Mouse (Mus musculus) E14TG2a.4 (cell line): ENCODE data around the gene Drd1.

Source experiments
- CTCF ChIP-seq: conservative IDR thresholded peaks from 2 replicates; pipeline ENCODE4 v1.5.1; 2014; ENCODE audit warnings: low read length
- NANOG ChIP-seq: IDR thresholded peaks from 2 replicates; pipeline ENCODE4 v1.6.1; 2014; ENCODE audit warnings: borderline replicate concordance, low read length, mixed read lengths
- POU5F1 ChIP-seq: IDR thresholded peaks from 2 replicates; pipeline ENCODE4 v1.6.1; 2014; ENCODE audit warnings: low read length, borderline replicate concordance

DNA sequence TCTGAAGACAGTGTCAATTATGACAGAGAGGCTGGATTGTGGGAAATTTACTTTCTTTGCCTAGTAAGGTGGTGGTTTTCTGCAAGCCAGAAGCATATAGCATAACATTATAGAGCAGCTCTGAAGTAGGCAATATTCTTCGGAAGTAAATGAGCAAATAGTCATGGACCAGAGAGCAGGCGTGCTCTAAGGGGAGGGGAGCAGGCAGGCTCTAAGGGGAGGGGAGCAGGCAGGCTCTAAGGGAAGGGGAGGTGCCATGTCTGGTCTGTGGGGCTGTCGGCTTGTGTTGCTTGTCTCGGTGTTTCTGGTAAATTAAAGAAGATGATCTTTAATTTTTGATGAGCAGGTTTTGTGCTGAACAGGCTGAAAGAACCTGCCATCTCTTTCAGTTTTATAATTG, 28.7 kb upstream of the Drd1 start:
- TF ChIP-seq CTCF (no peak), POU5F1 (no peak), NANOG (no peak)
